9 mouse cellular contexts compared by ENCODE assay signal in genomic region chr7:79799048-79799447, GRCm38 (mm10). TPM values are rescaled to one million over a fixed set of nuclear protein-coding genes. Genes with fewer than 3 reads are reported as not detected.
DNase-seq lines count a peak whose midpoint lies in the region; ATAC-seq and TF ChIP-seq lines count a peak whose summit lies in the region.
"Had no signal": no experiment of that assay in that cellular context is flagged by ENCODE, and none has a peak within 500 bp of the region (broad histone marks: within the 10 kb centered on the region; RNA-seq: fewer than 3 reads in every experiment).

No protein-coding gene starts in this region.

- H3K36me3 ChIP-seq in MEL (ENCODE audit: control insufficient read depth in 1 of 2, insufficient read depth in 2 of 2, low read length in 2 of 2): no peaks in the 10 kb centered on the region
- no peaks in the 10 kb centered on the region for H3K36me3 ChIP-seq in kidney, postnatal 0 days (ENCODE audit: insufficient read depth, low read length)
- no peaks in the 10 kb centered on the region for H3K36me3 ChIP-seq in liver, embryonic 11.5 days (ENCODE audit: control insufficient read depth, insufficient read depth, low read length)
- H3K36me3 ChIP-seq: stomach, embryonic 15.5 days had no signal

- no peak for ATAC-seq in kidney, postnatal 0 days (replicated peaks; ENCODE audit: low FRiP score, low read depth)
- ATAC-seq in liver, embryonic 11.5 days (replicated peaks; ENCODE audit: low FRiP score): no peak

- H3K27ac ChIP-seq in MEL (ENCODE audit: control insufficient read depth, low read depth, low read length): no peak overlapping the region
- no peak overlapping the region for H3K27ac ChIP-seq in kidney, postnatal 0 days
- H3K27ac ChIP-seq in liver, embryonic 11.5 days (ENCODE audit: low read depth, low read length): no peak overlapping the region
- H3K27ac ChIP-seq: stomach, embryonic 15.5 days had no signal

- peak; percentile 92 for DNase-seq in 3T3-L1 (ENCODE audit: low read depth, low spot score)
- DNase-seq in MEL (ENCODE audit: low read depth, low spot score): peak; percentile 74
- peak; percentile 52 for DNase-seq in cerebellum, adult 8-10 months
- peak; percentile 80 for DNase-seq in gastrocnemius, adult 18-20 months (ENCODE audit: low spot score)
- DNase-seq in kidney, postnatal 0 days (ENCODE audit: low spot score): peak; percentile 89
- DNase-seq in liver, embryonic 11.5 days (ENCODE audit: low spot score): peak; percentile 71
- peak; percentile 66 for DNase-seq in retina, postnatal 7 days (ENCODE audit: low read depth, low spot score)
- peak; percentile 49 for DNase-seq in urinary bladder, postnatal 10 days (ENCODE audit: low spot score)

- H3K9ac ChIP-seq in MEL (ENCODE audit: control insufficient read depth, low read depth, low read length, poor library complexity, severe bottlenecking): no peak overlapping the region
- H3K9ac ChIP-seq in kidney, postnatal 0 days (ENCODE audit: low read depth, low read length): no peak overlapping the region
- no peak overlapping the region for H3K9ac ChIP-seq in liver, embryonic 11.5 days (ENCODE audit: low read depth, low read length)
- H3K9ac ChIP-seq: stomach, embryonic 15.5 days had no signal

- 1% methylated on average over 8 of the region's 8 CpGs for WGBS in kidney, postnatal 0 days
- 4% methylated on average over 8 of the region's 8 CpGs for WGBS in liver, embryonic 11.5 days

- H3K79me2 ChIP-seq in MEL (ENCODE audit: control insufficient read depth, insufficient read depth, low read length, poor library complexity): no peaks in the 10 kb centered on the region

- peak; percentile 79 to 98 (median 85) for TF ChIP-seq CTCF in MEL (IDR thresholded peaks at IDR 0.05 in 2 of 3, conservative IDR thresholded peaks at IDR 0.05 in 1 of 3; ENCODE audit: control insufficient read depth in 1 of 3, insufficient read depth in 1 of 3, low read depth in 2 of 3, low read length in 3 of 3, poor library complexity in 1 of 3, severe bottlenecking in 1 of 3)
- peak; percentile 94 for TF ChIP-seq CTCF in kidney, postnatal 0 days (IDR thresholded peaks at IDR 0.05; ENCODE audit: low read depth)

- no peak for TF ChIP-seq EP300 in MEL (IDR thresholded peaks at IDR 0.05; ENCODE audit: low read depth in 1 of 2, low read length in 2 of 2)

- no peak overlapping the region for H3K4me2 ChIP-seq in kidney, postnatal 0 days (ENCODE audit: low read length)
- H3K4me2 ChIP-seq in liver, embryonic 11.5 days: no peak overlapping the region
- H3K4me2 ChIP-seq: stomach, embryonic 15.5 days had no signal

- peak; percentile 95 for TF ChIP-seq RAD21 in MEL (IDR thresholded peaks at IDR 0.05; ENCODE audit: low read depth, low read length)

- no peaks in the 10 kb centered on the region for H3K4me1 ChIP-seq in MEL (ENCODE audit: control insufficient read depth in 1 of 2, insufficient read depth in 2 of 2, low read length in 2 of 2)
- H3K4me1 ChIP-seq in kidney, postnatal 0 days (replicated peaks; ENCODE audit: insufficient read depth, low read length): no peaks in the 10 kb centered on the region; the same call in 1 of the 2 replicates
- H3K4me1 ChIP-seq in liver, embryonic 11.5 days (replicated peaks; ENCODE audit: control insufficient read depth, insufficient read depth, low read length): no peaks in the 10 kb centered on the region
- H3K4me1 ChIP-seq: stomach, embryonic 15.5 days had no signal

- TF ChIP-seq POLR2A in MEL (IDR thresholded peaks at IDR 0.05; ENCODE audit: control insufficient read depth in 1 of 2, insufficient read depth in 1 of 2, low read depth in 1 of 2, low read length in 2 of 2, poor library complexity in 1 of 2): no peak

- H3K27me3 ChIP-seq in MEL (ENCODE audit: control insufficient read depth in 1 of 2, insufficient read depth in 2 of 2, low read length in 2 of 2): no peaks in the 10 kb centered on the region
- H3K27me3 ChIP-seq in kidney, postnatal 0 days (ENCODE audit: insufficient read depth, low read length): no peaks in the 10 kb centered on the region
- peaks cover 14% of the 10 kb centered on the region for H3K27me3 ChIP-seq in liver, embryonic 11.5 days (replicated peaks; ENCODE audit: control insufficient read depth, insufficient read depth, low read length)

- H3K4me3 ChIP-seq in MEL (ENCODE audit: control insufficient read depth in 1 of 2, insufficient read depth in 1 of 2, low read depth in 2 of 2, low read length in 2 of 2): no peak overlapping the region
- no peak overlapping the region for H3K4me3 ChIP-seq in kidney, postnatal 0 days (replicated peaks; ENCODE audit: low read depth, low read length)
- no peak overlapping the region for H3K4me3 ChIP-seq in liver, embryonic 11.5 days (ENCODE audit: low read depth, low read length)
- H3K4me3 ChIP-seq: stomach, embryonic 15.5 days had no signal

- no peaks in the 10 kb centered on the region for H3K9me3 ChIP-seq in MEL (replicated peaks; ENCODE audit: insufficient read depth, low read length)
- no peaks in the 10 kb centered on the region for H3K9me3 ChIP-seq in kidney, postnatal 0 days (replicated peaks; ENCODE audit: low read length)
- no peaks in the 10 kb centered on the region for H3K9me3 ChIP-seq in liver, embryonic 11.5 days (ENCODE audit: control insufficient read depth, low read length)
- H3K9me3 ChIP-seq: stomach, embryonic 15.5 days had no signal

TF ChIP-seq in MEL, 35 proteins besides CTCF, POLR2A, EP300 and RAD21:
- TF ChIP-seq ZKSCAN1 (IDR thresholded peaks at IDR 0.05; ENCODE audit: low read depth, low read length): no peak
- TF ChIP-seq ZC3H11A (IDR thresholded peaks at IDR 0.05; ENCODE audit: low read depth, low read length): peak; percentile 97
- TF ChIP-seq SMC3 (IDR thresholded peaks at IDR 0.05; ENCODE audit: low read depth, low read length): peak; percentile 99
- 0 out of 2 replicates have a peak, but pooled peaks have one; percentile 11 for TF ChIP-seq TBP (IDR thresholded peaks at IDR 0.05; ENCODE audit: low read depth, low read length)

RNA-seq across cellular contexts. Expression of gene Mesp1, which starts 5.5 kb away (rescaled TPM):
- not detected in 2 replicates for total RNA-seq in MEL (2012; rRNA removed)
- not detected for polyA plus RNA-seq in MEL (2012; ENCODE audit: insufficient read depth in 1 of 2, insufficient read length in 2 of 2, low read depth in 1 of 2, low replicate concordance in 2 of 2, missing spikeins in 1 of 2)
- not detected for total RNA-seq in gastrocnemius, adult 18-20 months (2021)
- 0.09 TPM in 1 of 2 replicates, not detected in the other for polyA plus RNA-seq in kidney, postnatal 0 days (2015; fragmentation: Nextera tagmentation; extraction: Ambion mirVana)
- polyA plus RNA-seq in liver, embryonic 11.5 days (2014; fragmentation: Nextera tagmentation; extraction: Ambion mirVana): not detected in 2 replicates

RNA-seq across cellular contexts. Expression of gene Mesp2, which starts 11.5 kb away (rescaled TPM):
- total RNA-seq in MEL (2012; rRNA removed): not detected in 2 replicates
- not detected for polyA plus RNA-seq in MEL (2012; ENCODE audit: insufficient read depth in 1 of 2, insufficient read length in 2 of 2, low read depth in 1 of 2, low replicate concordance in 2 of 2, missing spikeins in 1 of 2)
- not detected for total RNA-seq in gastrocnemius, adult 18-20 months (2021)
- polyA plus RNA-seq in kidney, postnatal 0 days (2015; fragmentation: Nextera tagmentation; extraction: Ambion mirVana): 0.45 and 0.48 TPM in 2 replicates
- polyA plus RNA-seq in liver, embryonic 11.5 days (2014; fragmentation: Nextera tagmentation; extraction: Ambion mirVana): 0.11 and 0.21 TPM in 2 replicates

RNA-seq across cellular contexts. Expression of gene Wdr93, which starts 56.1 kb away (rescaled TPM):
- 0.16 and 0.23 TPM in 2 replicates for total RNA-seq in MEL (2012; rRNA removed)
- polyA plus RNA-seq in MEL (2012; ENCODE audit: insufficient read depth in 1 of 2, insufficient read length in 2 of 2, low read depth in 1 of 2, low replicate concordance in 2 of 2, missing spikeins in 1 of 2): under 1 TPM in 1 of 2 experiments, not detected in 1; 0.40 TPM
- under 1 TPM; 0.09 to 0.16 TPM for total RNA-seq in gastrocnemius, adult 18-20 months (2021)
- 0.26 and 0.41 TPM in 2 replicates for polyA plus RNA-seq in kidney, postnatal 0 days (2015; fragmentation: Nextera tagmentation; extraction: Ambion mirVana)
- 0.21 TPM in 1 of 2 replicates, not detected in the other for polyA plus RNA-seq in liver, embryonic 11.5 days (2014; fragmentation: Nextera tagmentation; extraction: Ambion mirVana)

RNA-seq across cellular contexts. Expression of gene Pex11a, which starts 56.1 kb away (rescaled TPM):
- total RNA-seq in MEL (2012; rRNA removed): 3.4 and 3.9 TPM in 2 replicates
- 1 to 10 TPM in 1 of 2 experiments, not detected in 1; 8.7 TPM for polyA plus RNA-seq in MEL (2012; ENCODE audit: insufficient read depth in 1 of 2, insufficient read length in 2 of 2, low read depth in 1 of 2, low replicate concordance in 2 of 2, missing spikeins in 1 of 2)
- total RNA-seq in gastrocnemius, adult 18-20 months (2021): 10 to 100 TPM; 12.9 to 14.1 TPM
- 21.2 and 22.0 TPM in 2 replicates for polyA plus RNA-seq in kidney, postnatal 0 days (2015; fragmentation: Nextera tagmentation; extraction: Ambion mirVana)
- 2.3 and 2.9 TPM in 2 replicates for polyA plus RNA-seq in liver, embryonic 11.5 days (2014; fragmentation: Nextera tagmentation; extraction: Ambion mirVana)
